Mouse (Mus musculus): Measurements from ENCODE around the gene Lrrc19.

Gene Lrrc19

GRCm38 (mm10) chr4:94591765-94592381 is 58.1 kb downstream of the Lrrc19 start:
- in situ Hi-C loops (cut with MboI; ENCODE audit: low sequenced_read_pairs) = no loop called here
